Mouse (Mus musculus) B cell, adult (primary cell): Measurements from ENCODE around the gene Vmn2r17. TPM values are rescaled to one million over a fixed set of nuclear protein-coding genes. Genes with fewer than 3 reads are reported as not detected.

ENCODE experiments used
- total RNA-seq: library from RNA; stranded (reverse); gene quantifications from 4 replicates; pipeline ENCODE4 v1.2.4, GENCODE M21; 2023; ENCODE audit not compliant: inconsistent age

Gene Vmn2r17
- not detected in 4 replicates for total RNA-seq

GRCm38 (mm10) chr5:109419388-109419787 is at the start of gene Vmn2r17:
Gene Vmn2r17 (plus strand): TSS chr5:109419688.

Other genes with a start within 250 kb of the Vmn2r17 start
- gene Vmn2r13, start 227.5 kb upstream of the Vmn2r17 start, total RNA-seq, result not detected in 4 replicates
- not detected in 4 replicates for gene Vmn2r14, start 195.0 kb upstream of the Vmn2r17 start, total RNA-seq
- gene Vmn2r15, start 122.0 kb upstream of the Vmn2r17 start, total RNA-seq, result not detected in 4 replicates
- not detected in 4 replicates for gene Vmn2r16, start 89.5 kb upstream of the Vmn2r17 start, total RNA-seq
- gene Crlf2, start 139.3 kb downstream of the Vmn2r17 start, total RNA-seq, result 98.6 to 104 TPM (median 100 TPM) in 4 replicates